Mouse (Mus musculus) layer of hippocampus, adult 18-20 months (tissue): ENCODE data around the gene Pcdh17. TPM values are rescaled to one million over a fixed set of nuclear protein-coding genes. Genes with fewer than 3 reads are reported as not detected.

ENCODE experiments used
- DNase-seq, 2 experiments: peaks; one replicate each; pipeline ENCODE4 v3.0.0; 2022; ENCODE audit warnings: low spot score in 2 of 2
- long read RNA-seq: library from polyadenylated mRNA; stranded (forward); transcript quantifications from one replicate; pipeline ENCODE4 v2.0.0, GENCODE M21; 2021
- total RNA-seq, 2 experiments: library from RNA; stranded (reverse); gene quantifications; 2 replicates each; pipeline ENCODE4 v1.2.3; 2021

The Pcdh17 gene
- total RNA-seq: 10 to 100 TPM; 39.6 to 41.7 TPM
- long read RNA-seq, full-length matches to known transcripts: 15 of 34 reads
- long read RNA-seq, partial matches to known transcripts: 8 of 34 reads
- long read RNA-seq, other reads (novel, unspliced or antisense): 11 of 34 reads

DNA sequence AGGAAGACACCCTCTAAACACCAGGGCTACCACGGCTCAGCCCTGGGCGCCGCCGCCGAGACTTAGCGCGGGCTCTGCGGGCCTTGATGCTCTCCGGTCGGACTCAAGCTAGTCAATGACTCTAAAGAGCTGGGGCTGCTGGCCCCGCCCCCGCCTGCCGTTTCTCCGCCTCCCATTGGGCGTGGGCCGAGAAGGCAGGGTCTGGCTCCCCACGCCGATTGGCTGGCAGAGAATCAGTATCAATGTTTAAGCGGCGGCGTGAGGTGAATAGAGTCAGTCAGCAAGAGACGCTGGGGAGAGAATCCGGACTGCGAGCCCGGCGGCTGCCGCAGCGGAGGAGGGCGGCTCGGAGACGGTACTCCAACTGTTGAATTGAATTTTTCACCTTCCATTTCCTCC is at the start of gene Pcdh17:
Pcdh17 (plus strand) TSS at position 276 of the 399 bp plus-strand sequence.
- DNase-seq: peak; percentile 96 to 99

DNA sequence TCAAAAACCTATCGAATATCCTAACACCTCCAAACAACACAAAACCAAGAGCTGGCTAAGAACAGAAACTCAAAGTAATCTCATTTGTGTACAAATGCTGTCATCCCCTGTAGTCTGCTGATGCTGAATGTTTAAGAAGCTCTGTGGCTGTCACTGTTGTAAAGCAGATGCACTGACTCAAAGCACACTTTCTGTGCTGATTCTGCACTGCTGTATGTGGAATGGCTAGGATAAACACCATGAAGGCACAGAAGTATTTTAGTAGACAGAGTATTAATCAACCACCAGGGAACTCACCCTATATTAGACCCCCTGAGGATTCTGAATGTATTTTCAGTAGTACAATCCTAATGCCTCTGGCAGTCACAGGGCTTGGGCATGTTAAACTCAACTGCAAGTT is 46.2 kb upstream of the Pcdh17 start:
- no peak for DNase-seq

DNA sequence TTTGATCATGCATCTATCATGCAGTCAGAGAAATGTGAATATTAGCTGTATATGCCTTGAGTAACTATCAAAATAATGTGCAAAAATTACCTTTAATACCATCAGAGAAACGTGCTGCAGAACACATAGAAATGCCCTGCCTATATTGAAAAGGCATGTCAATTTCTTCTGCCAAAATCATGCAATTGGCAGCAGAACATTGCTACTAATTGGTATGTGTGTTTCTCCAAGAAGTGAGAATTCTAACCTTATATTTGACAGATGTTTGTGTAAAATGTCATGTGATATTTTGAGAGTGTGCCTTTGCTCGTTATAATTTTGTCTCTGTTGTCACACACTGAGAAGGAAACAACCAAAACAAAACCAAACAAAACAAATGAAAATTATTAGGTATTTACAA is 18.6 kb upstream of the Pcdh17 start:
- DNase-seq: no peak

DNA sequence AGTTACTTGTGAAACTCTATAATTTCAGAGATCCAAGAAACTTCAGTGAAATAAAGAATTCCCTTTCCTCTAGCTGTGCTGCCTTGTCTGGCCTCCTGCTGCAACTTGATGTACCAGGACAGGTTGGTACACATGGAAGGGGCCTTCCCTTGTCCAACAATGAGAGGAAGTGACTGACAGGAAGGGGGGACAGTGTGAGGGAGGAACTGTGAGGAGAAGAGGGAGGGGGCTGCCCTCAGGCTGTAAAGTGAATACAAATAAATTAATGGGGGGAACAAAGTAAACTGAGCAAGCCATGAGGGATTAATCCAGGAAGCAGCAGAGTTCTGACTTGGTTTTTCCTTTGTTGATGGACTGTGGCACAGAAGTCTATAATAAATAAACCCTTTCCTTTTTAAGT is 16.7 kb upstream of the Pcdh17 start:
- no peak for DNase-seq

DNA sequence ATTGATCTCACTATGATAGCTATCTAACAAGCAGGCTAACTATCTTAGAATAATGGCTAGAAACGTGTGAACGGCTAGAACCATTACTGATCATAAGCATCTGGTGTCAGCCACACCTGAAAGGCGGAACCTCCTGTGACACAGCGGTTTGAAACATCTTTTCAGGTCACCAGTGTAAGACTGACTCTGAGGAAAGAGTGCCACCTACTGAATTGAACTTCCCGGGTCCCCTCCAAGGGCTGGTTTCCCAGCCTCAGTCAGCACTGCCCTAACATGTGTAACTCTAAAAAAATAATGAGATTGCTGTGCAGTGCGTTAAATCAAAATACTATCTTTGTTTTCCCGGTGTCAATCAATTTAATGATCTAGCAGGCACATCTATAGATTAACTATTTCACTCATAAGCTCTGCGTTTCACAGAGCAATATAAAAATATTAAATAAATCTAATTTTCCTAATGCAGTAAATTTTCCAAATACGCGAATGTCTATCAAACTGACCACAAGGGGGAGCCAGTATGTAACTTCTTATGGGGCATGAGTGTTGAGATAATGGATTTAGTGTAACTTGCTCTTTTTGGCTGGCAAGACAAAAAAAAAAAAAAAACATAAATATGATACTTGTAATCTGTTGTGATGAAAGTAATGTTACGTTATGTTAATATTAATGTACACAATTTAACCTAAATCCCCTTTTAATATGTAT is 5.1 kb upstream of the Pcdh17 start:
- peak in 1 of 2 experiments; percentile 70 for DNase-seq

DNA sequence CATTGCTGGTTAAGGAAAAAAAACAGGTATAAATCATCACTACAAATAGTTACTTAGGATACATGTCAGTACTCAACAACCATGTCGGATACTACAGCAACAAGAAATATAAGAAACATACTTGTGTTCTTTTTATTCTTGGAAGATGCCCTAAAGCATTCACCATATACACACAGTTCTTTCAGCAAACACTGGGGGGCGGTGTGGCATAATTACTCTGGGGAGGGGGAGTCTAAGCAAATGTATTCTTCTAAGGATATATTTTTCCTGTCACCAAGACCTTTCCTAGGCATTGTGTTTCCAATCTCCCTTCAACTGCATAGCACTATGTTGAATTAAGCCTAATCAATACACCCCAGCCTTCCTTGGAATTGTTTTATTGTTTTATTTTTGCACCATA is 2.5 kb upstream of the Pcdh17 start:
- DNase-seq: peak in 1 of 2 experiments; percentile 27

DNA sequence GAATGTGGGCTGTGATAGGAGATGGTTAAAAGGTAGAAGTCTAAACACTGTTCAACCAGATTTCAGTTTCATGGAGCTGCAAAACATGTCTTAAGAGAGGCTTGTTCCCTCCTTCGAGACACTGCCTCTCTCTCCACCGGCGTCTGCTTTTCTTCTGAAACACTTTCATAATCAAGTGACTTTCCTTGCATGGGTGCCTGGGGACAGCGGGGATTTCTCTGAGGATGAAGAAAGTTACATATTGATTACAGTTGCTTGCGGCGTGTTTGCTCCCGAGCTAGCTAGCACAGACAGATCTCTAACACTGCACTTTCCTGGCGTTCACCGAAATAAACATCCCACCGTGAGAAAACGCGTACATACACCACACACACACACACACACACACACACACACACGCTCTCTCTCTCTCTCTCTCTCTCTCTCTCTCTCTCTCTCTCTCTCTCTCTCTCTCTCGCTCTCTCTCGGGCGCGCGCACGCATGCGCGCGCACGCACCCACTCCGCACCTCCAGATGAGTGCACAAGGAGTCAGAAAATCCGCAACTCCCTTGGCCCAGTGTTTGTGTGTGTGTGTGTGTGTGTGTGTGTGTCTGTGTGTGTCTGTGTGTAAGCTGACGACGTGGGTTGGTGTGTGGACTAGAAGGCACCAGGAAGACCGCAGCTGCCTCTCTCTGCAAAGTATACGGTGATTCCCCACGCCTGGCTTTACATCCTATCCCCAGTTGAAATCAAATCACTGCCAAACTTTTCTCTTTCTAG is 655 bp upstream of the Pcdh17 start:
- DNase-seq: peak; percentile 29 to 55

DNA sequence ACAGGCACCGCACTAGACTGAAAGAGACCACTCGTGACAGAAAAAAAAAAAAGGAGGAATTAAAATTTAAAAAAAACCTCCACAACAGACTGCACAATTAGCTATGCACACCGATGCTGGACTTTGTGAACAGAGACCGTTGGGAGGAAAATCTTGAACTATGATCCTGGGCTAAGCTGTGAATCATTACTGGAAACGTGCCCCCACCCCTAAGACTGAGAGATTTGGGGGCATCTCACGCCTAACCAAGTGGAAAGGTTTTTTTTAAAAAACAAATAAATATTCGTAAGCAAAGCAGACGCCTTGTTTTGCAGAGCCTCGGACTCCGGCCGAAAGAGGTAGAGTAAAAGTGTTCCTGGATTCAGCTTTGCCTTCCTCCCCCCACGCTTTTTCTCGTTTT is 398 bp downstream of the Pcdh17 start:
- peak in 1 of 2 experiments; percentile 7 for DNase-seq

DNA sequence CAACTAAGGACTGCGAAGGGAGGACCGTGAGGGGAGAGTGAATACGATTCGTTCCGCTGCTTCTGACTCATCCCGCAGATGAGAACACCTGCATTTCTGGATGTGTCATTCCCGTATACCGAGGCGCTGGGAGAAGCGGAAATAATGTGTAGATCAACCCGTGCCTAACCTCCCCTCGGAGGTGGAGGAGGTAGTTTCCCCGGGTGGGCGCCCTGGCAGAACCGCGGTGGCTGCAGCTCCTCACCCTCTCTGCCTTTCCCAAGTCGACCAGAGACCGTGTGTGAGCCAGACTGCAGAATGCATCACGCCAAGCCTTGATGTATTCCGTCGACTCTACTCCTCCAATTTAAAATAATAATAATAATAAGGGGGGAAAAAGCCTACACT is 906 bp downstream of the Pcdh17 start:
- DNase-seq: peak; percentile 25 to 59

DNA sequence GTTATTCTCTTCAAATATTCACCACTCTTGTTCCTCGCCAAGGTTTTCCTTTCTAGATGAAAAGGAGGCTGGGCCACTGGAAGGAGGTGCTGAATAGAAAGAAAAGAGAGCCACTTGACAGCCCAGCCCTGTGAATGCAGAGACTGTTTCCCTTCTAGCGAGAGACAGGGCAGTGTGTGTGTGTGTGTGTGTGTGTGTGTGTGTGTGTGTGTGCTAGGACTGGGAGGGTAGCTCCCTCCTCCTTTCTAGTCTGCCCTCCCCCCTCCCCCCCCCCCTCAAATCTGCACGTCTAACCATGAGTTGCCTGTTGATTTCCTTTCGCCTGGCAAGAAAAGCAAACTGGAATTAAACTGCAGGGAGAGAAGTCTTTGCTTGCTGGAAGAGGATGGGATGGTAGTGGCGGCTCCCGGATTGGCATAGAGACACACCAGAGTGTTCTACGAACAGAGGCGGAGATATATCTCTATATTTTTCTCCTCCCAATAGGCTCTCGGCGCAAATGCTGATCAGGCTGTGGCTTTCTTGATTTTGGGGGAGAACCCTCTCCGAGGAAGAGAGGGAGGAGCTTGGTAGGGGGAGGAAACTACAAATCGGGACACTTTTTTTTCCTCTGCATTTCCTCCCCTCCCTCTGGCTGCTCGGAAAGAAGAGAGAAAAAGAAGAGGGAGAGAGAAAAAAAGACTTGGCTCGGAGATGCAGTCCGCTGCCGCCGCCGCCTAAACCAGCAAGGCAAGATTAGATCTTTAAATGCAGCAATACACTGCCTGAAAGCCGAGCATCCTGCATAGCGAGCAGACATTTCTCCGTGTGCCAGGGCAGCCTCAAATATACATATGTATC is 1.5 kb downstream of the Pcdh17 start:
- peak; percentile 51 to 68 for DNase-seq

DNA sequence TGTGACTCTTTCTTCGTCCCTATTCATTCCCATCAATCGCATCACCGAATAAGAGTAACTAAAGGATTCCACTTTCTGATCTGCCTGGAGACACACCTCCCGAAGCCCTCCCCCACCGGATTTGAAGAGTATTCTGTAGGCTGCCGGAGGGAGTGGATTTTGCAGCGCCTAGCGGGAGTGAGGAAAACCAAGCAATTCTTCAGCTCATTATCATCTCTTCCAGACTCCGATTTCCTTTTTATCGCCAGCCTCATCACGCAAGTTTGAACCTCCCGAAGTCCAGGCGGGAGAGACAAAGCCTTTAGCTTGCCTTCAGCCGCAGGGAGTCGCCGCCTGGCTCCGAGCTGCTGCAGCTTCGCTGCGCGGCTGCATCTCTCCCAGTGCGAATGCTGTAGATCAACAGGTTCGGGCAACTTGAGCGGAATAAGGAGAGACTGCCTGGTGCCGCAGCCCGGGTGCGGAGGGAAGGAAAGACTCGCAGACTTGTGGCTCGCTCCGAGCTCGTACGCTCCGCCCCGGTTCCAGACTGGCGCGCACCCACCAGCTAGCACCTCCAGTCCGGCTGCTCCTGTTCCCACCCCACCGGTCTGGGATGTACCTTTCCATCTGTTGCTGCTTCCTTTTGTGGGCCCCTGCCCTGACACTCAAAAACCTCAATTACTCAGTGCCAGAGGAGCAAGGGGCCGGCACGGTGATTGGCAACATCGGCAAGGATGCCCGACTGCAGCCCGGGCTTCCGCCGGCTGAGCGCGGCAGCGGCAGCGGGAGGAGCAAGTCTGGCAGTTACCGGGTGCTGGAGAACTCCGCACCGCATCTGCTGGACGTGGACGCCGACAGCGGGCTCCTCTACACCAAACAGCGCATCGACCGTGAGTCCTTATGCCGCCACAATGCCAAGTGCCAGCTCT is 2.4 kb downstream of the Pcdh17 start:
- peak; percentile 57 to 70 for DNase-seq

DNA sequence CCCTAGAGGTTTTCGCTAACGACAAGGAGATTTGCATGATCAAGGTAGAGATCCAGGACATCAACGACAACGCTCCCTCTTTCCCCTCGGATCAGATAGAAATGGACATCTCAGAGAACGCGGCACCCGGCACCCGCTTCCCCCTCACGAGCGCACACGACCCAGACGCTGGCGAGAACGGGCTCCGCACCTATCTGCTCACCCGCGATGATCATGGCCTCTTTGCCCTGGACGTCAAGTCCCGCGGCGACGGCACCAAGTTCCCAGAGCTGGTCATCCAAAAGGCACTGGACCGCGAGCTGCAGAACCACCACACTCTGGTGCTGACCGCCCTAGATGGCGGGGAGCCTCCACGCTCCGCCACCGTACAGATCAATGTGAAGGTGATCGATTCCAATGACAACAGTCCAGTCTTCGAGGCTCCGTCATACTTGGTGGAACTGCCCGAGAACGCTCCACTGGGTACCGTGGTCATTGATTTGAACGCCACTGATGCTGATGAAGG is 3.1 kb downstream of the Pcdh17 start:
- peak in 1 of 2 experiments; percentile 40 for DNase-seq

DNA sequence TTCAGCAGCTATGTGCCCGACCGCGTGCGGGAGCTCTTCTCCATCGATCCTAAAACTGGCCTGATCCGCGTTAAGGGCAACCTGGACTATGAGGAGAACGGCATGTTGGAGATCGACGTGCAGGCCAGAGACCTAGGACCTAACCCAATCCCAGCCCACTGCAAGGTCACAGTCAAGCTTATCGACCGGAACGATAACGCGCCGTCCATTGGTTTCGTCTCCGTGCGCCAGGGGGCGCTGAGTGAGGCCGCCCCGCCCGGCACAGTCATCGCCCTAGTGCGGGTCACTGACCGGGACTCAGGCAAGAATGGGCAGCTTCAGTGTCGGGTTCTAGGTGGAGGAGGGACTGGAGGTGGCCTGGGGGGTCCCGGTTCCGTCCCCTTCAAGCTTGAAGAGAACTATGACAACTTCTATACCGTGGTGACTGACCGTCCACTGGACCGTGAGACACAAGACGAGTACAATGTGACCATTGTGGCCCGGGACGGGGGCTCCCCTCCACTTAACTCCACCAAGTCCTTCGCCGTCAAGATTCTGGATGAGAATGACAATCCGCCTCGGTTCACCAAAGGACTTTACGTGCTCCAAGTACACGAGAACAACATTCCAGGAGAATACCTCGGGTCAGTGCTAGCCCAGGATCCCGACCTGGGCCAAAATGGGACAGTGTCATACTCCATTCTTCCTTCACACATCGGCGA is 3.7 kb downstream of the Pcdh17 start:
- DNase-seq: peak; percentile 19 to 65

DNA sequence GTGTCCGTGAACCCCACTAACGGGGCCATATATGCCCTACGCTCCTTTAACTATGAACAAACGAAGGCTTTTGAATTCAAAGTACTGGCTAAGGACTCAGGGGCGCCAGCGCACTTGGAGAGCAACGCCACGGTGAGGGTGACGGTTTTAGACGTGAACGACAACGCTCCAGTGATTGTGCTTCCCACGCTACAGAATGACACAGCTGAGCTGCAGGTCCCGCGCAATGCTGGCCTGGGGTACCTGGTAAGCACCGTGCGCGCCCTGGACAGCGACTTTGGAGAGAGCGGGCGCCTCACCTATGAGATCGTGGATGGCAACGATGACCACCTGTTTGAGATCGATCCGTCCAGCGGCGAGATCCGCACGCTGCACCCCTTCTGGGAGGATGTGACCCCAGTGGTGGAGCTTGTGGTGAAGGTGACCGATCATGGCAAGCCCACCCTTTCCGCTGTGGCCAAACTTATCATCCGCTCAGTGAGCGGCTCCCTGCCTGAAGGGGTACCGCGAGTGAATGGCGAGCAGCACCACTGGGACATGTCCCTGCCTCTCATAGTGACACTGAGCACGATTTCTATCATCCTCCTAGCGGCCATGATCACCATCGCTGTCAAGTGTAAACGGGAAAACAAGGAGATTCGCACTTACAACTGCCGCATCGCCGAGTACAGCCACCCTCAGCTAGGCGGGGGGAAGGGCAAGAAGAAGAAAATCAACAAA is 4.5 kb downstream of the Pcdh17 start:
- peak; percentile 36 to 61 for DNase-seq

DNA sequence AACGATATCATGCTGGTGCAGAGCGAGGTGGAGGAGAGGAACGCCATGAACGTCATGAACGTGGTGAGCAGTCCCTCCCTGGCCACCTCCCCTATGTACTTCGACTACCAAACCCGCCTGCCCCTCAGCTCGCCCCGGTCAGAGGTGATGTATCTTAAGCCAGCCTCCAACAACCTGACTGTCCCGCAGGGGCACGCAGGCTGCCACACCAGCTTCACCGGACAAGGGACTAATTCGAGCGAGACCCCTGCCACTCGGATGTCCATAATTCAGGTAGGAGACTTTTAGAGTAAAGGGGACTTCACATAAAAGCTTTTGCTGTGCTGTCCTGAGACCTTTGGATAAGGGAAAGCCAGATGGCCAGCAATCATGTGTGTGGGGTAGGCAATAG is 5.0 kb downstream of the Pcdh17 start:
- DNase-seq: no peak

DNA sequence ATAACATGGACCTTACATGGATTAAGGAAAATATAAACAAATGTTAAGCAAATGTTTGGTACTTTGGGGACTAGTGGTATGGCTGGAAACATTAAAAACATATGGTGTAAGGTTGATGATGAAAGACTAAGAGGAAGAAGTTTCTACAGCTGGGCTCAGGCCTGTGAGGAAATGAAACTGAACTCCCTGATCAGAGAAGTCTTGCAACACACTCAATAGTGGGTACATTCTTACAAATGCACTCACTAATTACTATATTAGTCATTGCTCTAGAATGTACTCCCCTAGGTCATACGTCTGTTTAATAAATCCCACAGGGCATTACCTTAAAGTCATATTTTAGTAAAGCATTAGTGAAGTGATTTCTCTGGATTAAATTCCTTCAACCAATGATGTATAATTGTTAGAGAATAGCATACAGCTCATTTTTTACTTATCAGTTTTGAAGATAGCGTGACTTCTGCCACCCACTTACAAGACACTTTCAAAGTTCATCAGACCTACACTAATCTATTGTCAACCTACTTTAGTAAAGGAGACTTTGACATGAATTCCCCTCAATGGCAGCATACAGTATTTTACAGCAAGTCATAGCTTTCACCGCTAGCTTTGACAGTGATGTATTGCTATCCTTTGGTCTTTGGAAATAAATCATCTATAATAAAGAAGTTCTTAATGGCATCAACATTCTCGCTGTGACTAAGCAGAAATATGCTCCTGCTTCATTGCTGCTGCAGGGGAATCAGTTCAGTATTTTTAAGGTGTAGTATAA is 10.9 kb downstream of the Pcdh17 start:
- DNase-seq: no peak

DNA sequence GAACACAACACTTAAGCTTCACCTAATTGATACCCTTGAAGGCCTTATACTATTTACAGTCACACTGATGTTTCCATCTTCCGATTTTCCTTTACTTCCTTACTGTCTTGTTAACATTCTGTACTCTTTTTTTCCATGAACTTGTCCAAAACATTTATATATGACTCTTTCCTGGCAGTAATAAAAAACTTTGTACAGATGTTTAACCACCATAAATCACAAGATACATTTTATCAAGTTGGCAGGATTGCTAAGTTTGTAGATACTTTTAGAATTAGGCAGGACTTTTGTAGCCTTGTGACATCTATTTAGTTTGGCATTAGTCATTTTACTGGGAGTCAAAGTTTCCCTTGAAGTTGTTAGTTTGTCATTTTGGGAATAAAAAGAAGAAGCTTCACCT is 32.1 kb downstream of the Pcdh17 start:
- no peak for DNase-seq

DNA sequence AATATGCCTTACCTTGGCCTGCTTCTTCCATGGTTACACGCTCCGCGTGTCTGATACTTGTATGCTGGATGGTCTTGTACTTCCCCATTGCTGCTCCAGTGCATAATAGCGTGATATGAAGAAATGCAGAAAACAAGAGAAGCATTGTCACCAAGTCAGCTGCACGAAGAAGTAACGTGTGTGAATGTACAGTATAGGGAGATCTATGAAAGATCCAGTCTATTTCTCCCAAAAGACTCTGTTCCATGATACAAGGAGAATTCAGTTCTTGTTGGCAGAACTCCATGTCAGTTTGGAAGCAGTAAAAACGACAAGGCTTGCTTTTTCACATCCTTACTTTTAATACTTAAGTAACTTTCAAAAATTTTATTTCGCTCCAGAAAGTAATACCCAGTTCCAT is 33.0 kb downstream of the Pcdh17 start:
- DNase-seq: no peak
